Mouse (Mus musculus): ENCODE measurements around the gene Tha1. TPM values are rescaled to one million over a fixed set of nuclear protein-coding genes. Genes with fewer than 3 reads are reported as not detected.
A peak's percentile ranks its signal among the peaks of the same experiment; 100 is the strongest.
"Not testable (repeated sequence)": the region's sequence is repeated elsewhere in the genome, so short reads cannot be mapped to it uniquely, and the experiment has no call there.

Gene Tha1
- total RNA-seq, 2 experiments from 2014 or later: 2.1 to 2.3 TPM

DNA sequence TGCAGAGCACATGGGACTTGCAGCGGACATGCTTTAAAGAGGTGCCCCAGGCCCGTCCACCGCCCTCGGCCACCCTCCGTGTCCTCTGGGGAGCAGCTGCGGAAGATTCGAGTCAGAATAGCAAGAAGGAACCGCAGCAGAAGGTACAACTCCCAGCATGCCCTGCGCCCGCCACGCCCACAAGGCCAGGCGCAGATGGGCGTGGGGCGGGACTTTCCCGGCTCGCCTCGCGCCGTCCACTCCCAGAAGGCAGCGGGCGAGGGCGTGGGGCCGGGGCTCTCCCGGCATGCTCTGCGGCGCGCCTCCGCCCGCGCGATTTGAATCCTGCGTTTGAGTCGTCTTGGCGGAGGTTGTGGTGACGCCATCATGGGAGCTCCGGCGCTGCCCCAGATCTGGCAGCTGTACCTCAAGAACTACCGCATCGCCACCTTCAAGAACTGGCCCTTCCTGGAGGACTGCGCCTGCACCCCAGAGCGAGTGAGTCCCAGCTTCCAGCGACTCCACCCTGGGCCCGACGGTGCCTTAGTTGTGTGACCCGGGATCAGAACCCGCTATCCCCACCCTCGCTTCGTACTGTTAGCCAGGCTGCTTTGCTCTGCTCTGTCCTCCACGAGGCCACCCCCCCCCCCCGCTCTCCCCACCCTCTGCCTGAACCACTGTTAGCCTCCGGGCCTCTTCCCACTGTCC, 24.2 kb downstream of the Tha1 start, which contains the start of gene Birc5:
TSS of gene Birc5 (plus strand) at position 267 of the 687 bp plus-strand sequence.
- DNase-seq (ENCODE audit: low spot score in 2 of 2): peak; percentile 92 to 97

DNA sequence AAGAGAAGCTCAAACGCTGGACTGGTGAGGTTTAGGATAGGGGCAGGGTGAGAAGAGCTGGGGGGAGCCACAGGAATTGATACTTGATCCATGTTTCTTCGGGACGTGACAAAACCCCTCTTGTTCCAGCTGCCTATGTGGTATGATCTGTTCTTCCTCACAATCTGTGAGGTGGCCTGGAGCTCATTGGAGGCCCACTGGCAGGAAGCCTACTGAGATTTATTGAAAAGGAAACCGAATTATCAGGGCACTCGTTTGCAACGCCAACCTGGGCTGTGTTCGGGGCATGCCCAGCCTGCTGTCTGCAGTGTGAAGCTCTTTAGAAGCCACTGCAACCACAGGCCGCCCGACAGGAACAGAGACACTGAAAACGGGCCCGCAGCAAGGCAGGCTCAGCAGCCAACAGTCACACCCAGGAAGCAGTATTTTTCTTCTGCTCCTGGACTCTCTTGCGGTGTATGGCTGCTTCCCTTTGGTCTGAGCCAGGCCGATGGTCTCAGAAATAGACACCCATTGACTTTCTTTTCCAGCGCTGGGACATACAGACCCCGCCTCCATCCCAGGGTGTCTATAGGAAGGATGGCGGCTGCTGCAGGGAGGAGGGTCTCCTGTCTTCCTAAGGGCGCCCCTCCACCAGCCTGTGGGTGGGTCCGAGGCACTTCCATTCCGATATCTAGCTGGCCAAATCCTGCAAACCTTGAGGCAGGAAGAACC, 24.9 kb downstream of the Tha1 start:
- DNase-seq (ENCODE audit: low spot score in 2 of 2): peak in 1 of 2 experiments; percentile 55

DNA sequence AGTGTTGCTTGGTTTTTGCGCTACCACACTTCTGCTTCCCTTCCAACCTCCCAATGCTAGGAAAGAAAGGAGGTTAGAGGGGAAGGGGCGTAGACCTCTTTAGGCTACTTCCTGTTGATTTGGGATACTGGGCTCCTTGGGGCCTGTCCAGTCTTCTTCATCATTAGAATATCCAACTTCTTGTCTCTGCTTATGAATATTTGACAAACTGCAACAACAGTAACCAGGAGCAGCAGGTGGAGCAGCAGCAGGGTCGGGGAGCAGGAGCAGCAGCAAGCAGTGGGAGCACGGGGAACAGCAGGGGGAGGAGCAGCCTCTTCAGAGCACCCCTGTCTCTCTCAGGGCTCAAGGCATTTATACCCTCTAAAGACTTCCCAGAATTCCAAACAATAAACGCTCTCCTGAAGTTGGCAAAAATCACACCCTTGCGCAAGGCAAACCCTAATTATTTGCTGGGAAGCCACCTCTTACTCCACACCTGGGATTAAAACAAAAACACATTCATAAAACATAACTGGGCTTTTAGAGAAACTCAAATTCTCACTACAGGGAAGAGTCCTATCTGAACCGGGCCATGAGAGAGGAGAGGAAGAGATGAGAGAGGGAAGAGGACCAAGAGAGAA, 25.6 kb downstream of the Tha1 start:
- no peak for DNase-seq (ENCODE audit: low spot score in 2 of 2)

DNA sequence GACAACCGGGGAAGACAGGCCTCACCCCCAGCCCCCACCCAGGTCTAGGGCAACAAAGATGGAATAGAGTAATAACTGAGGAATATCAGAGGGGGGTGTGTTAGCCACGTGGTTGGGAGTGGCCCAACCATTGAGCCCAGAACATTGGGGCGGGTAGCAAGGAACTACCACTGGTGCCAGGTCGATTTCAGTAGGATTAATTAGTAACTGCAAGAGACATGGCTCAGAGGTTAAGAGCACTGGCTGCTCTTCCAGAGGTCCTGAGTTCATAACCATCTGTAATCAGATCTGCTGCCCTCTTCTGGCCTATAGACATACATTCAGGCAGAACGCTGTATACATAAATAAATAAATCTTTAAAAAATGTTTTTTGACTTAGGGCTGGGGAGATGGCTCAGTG, 26.6 kb downstream of the Tha1 start:
- DNase-seq (ENCODE audit: low spot score in 2 of 2): no peak

DNA sequence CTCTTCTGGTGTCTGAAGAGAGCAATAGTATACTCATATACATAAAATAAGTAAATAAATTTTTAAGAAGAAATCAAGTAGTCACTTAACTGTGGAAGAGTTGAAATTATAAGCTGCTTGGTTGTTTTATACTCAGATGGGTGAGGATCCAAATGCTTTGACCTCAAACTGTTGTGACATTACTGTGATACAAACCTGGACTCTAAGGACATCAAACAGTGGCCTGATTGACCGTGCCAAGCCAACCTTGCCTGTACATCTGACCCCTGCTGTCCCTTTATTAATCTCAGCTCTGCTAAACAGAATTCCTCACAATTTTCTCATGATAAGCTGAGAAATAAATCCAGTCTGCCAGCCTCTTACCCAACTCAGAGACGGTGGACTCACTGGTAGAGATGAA, 27.6 kb downstream of the Tha1 start:
- DNase-seq (ENCODE audit: low spot score in 2 of 2): no peak

DNA sequence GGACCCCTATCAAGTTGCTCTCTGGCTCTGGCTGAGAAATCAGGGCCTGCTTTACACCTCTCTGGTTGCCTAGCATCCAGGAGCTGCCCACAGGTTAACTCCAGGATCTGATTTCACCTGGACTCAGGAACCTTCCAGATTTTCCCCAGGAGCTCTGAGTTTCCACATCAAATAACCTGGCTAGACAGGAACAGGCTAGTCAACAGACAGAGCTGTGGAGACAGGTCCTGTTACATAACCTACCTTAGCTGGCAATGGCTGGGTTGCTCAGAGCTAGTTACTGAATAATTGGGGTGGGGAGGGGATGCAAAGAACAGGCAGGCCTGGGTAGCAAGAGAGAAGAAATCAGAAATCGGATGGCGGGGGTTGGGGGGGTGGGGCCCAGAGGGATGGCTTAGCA, 28.3 kb downstream of the Tha1 start:
- DNase-seq (ENCODE audit: low spot score in 2 of 2): no peak

DNA sequence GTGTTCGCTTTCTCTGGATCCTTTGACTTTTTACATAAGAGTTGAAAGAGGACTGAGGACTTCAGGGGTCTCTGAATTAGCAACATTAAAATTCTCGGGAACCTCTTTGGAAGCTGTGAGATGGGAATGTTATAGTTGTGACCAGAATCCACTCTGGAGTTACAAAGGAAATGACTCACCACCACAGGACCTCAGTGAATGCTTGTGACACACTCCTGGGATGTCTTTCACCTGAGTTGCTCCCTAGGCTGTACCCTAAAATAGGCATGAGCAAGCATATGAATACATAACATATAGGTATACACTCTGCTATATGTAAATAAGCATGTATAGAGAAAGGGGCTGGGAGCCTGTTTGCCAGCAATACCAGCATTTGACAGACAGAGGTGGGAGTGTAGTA, 29.8 kb downstream of the Tha1 start:
- no peak for DNase-seq (ENCODE audit: low spot score in 2 of 2)

DNA sequence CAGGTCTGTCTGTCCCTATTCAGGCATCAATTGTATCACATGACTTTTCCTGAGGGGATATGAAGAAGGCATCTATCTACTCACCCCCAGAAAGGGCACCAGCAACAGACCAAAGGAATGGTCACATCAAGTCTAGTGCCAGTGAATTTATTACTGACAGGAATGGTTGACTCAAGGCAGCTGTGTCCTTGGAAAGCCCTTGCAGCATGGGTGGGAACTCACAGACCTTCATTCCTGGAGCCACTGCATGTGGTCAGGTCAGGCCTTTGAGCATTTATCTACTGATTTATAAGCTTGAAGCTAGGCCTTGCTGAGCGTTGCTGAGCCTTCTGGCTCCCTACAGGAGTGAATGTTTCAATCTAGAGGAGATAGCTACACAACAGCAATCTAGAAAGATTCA, 32.4 kb downstream of the Tha1 start:
- no peak for DNase-seq (ENCODE audit: low spot score in 2 of 2)

DNA sequence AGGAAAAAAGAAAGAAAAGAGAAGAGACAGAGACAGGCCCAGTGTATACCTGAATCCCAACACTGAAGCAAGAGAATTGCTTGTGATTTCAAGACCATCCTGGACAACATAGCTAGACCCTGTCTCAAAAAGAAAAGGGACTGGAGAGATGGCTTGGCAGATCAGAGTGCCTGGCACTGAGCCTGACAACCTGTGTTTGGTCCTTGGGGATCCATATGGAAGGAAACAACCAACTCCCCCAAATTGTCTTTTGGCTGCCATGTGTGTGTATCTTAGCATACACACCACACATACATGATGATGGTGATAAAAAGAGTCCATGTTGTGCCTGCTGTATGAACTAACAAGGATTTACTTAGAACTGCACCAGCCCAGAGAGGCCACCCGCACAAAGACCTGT, 34.3 kb downstream of the Tha1 start:
- DNase-seq (ENCODE audit: low spot score in 2 of 2): no peak

DNA sequence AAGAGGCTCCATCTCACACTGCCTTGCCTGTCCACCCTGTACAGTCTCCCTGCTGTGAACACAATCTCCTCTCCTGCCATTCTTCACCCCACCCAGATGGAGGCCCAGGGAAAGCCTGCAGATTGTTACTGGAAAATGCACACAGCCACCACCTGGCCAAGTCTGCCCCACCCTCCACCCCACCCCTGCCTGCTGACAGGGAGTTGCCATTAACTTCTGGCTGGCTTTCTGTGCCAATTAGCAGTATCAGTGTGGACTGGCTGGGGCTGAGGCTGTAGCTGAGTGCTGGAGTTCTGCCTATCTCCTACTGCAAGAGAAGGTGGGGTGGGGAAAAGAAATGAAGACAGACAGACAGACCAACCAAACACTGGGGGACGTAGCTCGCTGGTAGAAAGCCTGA, 34.7 kb downstream of the Tha1 start:
- no peak for DNase-seq (ENCODE audit: low spot score in 2 of 2)

DNA sequence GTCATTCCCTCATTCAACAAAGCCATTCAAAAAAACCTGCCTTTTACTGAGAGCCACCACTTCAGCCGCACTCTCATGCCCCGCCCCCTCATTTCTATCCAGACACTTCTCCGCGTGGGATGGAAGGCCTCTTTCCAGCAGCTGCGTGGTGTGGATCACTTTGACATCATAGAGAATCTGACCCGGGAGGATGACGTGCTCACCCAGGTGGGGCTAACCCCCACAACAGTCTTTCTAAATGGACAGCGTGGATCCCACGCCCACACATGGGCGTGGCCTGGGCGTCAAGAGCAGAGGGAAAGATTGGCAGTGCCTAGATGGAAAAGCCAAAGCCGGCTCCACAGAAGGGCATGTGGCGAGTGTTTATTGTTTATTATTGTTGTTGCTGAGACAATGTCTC, 37.0 kb downstream of the Tha1 start:
- no peak for DNase-seq (ENCODE audit: low spot score in 2 of 2)

DNA sequence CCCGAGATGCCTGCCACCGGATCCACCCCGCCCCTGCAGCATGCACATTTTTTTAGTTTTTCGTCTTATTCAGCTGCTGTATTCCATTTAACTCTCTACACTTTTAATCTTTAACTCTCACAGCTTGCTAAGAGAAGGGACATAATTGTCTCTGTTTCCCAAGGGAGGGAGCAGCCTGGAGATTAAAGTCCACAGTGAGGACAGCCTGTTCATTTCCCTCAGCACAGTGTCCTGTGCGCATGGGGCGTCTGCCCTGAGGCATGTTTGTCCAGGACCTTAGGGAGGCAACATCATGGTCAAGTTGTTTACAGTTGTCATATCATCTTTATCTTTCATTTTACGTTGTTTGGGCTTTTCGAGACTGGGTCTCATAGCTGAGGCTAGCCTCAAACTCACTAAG, 39.2 kb downstream of the Tha1 start:
- no peak for DNase-seq (ENCODE audit: low spot score in 2 of 2)

DNA sequence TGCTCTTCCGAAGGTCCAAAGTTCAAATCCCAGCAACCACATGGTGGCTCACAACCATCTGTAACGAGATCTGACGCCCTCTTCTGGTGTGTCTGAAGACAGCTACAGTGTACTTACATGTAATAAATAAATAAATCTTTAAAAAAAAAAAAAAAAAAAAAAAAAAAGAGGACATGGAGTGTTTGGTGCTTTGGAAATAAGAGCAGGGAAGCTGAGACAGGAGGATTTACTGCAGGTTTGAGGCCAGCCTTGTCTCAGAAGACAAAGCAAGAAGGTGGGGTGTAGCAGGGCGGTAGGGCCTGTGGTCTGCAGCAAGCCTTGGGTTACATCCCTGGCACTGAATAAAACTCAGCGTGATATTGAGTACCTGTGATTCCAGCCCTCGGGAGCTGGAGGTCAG, 39.8 kb downstream of the Tha1 start:
- not testable (repeated sequence) for DNase-seq (ENCODE audit: low spot score in 2 of 2)

DNA sequence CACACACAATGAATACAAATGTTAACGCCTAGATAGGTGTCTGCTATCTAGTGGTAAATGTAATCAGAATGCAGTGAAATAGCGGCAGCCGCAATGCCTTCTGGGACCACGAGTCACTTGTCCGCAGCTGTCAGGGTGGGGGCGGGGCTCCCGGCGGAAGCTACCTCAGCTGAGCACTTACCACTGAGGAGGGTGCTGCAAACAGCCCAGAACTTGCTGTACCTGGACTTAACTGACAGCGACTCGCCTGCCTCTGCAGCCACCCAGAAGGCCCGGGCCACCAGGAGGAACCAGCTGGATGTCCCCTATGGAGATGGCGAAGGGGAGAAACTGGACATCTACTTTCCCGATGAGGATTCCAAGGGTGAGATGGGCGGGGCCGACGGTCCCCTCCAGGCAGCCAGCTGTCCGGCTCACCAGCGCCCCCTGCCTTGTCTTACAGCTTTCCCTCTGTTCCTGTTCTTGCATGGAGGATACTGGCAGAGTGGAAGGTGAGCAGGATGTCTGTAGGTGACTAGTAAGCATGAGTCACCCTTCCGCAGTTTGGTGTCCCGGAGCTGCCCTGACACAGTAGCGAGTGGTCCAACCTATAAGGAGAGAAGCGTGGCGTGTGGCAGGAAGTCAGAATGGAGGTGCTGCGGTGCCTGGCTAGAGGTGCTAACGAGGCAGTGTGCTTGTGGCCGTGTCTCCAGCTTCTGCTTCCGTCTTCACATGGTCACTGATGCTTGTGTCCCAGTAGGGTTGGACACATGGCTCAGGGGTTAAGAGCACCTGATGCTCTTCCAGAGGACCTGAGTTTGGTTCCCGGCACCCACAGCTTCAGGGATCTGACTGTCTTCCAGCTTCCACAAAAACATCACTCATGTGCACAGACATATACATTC, 41.0 kb downstream of the Tha1 start:
- DNase-seq (ENCODE audit: low spot score in 2 of 2): peak; percentile 72 to 77

DNA sequence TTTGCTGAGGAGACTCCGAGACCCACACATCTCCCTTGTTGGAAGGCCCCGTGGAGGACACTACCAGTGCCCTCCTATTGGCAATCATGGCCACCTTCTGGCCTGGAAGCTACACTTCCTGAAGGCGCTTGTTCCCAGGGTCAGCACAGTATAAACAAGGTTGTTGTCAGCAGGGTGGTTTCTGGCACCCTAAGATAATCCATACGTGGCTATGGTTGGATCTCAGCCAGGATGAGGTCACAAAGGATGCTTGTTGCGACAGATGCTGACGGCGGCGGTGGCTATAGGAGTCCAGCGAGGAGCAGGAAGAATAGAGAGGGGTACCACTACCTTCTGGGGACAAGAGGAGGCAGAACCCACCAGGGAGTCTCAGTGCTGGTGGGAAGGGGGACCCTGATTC, 42.9 kb downstream of the Tha1 start:
- no peak for DNase-seq (ENCODE audit: low spot score in 2 of 2)

DNA sequence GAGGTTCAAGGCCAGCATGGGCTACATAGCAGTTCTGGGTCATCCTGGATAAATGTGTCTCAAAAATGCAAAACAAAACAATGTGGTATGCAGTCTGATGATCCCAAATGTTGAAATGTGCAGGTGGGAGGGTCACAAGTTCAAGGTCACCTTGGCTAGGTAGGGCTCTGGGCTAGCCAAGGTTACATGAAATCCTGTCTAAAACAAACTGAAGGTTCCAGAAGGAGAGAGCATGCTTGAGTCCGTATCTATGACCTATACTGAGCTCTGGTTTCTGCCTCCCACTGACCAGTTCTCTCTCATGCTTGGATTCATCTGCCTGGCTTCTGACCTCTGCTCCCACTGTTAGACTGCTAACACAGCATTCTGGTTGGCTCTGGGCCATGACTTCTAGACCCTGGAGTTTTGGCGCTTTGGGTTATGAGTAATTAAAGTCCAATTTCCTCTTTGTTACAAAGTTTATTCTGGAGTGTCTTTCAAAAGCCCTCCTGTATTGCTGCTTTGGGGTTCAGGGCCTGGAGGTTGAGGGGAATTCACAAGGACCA, 43.5 kb downstream of the Tha1 start:
- DNase-seq (ENCODE audit: low spot score in 2 of 2): no peak

DNA sequence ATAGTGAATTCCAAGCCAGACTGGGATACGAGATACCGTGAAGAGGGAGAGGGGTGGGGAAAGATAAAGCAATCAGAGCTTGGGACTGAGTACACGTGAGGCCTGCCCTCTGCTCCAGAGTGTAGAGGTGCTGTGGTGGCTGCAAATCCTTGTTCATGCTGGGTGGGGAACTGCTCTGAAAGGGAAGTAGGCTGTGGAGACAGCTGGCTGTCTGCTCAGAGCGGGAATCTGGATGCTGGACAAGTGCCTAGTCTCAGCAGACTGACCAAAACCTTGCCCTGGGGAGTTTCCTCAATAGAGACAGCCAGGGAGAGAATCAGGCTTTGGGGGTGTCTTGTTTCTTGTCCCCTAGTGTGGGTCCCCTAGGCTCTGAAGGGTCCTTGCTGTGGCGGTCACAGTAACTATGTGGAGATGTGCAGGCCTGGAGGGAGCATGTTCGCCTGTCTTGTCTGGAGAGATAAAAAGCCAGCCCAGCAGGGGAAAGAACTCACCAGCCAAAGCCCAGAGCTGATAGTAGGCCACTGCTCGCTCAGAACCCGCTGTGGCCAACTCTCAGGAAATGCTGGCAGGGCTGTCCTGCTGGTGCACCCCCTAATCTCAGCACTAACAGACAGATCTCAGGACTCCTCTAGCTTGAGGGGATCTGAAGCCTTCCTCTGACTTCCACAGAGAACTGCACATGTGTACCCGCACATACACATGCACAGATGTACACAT, 44.2 kb downstream of the Tha1 start:
- DNase-seq (ENCODE audit: low spot score in 2 of 2): no peak

DNA sequence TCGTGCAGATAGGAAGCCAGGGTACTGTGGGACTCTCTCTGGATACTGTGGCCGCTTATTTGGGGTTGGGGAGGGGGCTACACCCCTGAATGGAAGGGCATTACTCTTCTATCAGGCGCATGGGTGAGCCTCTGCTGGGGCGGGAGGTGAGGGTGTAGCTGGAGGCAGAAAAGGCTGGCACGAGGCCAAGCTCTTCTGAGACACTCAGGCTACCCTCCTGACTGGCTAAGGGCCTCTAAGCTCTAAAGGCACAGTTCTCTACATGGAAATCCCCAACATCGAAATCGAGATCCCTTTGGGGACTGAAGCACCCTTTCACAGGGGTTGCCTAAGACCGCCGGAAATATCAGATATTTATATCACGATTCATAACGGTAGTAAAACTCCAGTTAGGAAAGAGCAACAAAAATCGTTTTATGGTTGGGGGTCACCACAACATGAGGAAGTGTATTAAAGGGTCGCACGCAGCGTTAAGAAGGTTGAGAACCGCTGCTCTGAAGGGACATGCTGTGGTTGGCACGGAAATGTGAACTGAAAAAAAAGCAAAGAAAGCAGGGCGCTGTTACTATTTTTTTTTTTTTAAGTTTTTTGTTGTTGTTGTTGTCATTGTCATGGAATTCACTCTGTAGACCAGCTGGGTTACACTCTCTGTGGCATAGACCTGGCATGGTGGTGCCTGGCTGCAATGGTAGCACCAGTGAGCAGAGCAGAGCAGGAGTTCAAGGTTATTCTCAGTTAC, 45.0 kb downstream of the Tha1 start:
- no peak for DNase-seq (ENCODE audit: low spot score in 2 of 2)

DNA sequence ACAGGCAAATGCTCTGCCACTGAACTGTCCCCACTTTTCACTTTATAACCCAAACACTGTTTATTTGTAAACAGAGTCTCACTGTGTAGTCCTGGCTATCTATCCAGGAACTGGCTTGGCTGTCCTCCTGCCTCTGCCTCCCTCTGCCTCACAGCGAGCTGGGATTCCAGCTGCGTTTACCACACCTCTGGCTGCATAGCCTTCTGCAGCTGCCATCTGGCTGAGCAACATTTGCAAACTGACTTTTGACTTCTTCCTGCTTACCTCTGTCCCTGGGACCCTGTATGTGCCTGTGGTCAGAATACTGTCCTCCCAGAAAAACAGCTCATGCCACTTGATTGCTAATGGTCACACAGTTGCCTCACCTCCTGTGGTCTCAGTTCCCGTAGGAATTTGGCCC, 45.9 kb downstream of the Tha1 start:
- DNase-seq (ENCODE audit: low spot score in 2 of 2): no peak

DNA sequence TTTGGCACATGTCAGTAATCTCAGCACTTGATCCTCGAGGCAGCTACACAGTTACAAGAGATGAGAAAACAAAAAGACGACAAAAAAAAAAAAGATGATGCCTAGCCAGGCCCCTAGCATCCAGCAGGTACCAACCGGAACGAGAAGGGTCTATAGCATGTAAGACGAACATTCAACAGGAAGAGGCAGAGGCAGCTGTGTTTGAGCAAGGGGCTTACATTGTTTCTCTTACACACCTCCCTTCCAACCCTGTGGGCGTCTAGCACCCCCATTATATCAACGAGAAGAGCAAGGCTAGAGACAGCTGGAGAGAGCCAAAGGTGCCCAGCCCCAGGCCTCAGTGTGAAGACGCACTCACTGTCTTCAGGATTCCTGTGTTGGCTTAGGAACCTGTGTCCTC, 46.4 kb downstream of the Tha1 start:
- DNase-seq (ENCODE audit: low spot score in 2 of 2): no peak

Measured in layer of hippocampus, postnatal 10 days (tissue).